Mouse (Mus musculus): ENCODE data around the gene Phf23. TPM values are rescaled to one million over a fixed set of nuclear protein-coding genes. Genes with fewer than 3 reads are reported as not detected.

Phf23 gene
- polyA plus RNA-seq (2012; rRNA removed) = 41.8 and 44.4 TPM in 2 replicates

DNA sequence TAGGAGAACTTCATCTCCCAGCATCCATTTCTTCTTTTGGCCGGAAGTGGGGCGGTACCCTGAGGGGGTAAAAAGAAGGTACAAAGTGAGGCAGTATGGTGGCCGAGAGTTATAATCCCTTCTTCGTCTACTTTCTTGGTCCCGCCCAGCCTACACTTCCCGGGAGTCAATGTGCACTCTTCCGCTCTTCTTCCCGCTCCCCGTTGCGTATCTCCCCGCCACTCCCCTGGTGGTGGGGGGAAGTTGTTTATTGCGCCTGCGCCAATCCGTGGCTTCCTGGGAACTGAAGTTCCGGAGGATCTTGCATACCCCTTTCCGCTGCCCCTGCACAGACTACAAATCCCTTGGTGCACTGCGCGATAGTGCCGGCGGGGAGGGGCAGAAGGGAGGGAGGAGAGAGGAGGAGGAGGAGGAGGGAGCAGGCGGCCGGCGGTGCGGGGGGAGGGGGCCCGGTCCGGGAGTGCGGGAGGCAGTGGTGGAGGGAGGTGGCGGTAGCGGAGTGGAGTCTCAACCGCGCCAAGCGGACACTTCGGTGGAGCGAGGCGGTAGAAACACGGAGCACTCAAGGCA, at the start of gene Phf23:
Gene Phf23, plus strand, starts transcription at position 387 of the 570 bp plus-strand sequence.
- Histone ChIP-seq H3K27me3 (ENCODE audit: control insufficient read depth, insufficient read depth, low read length) (no peaks in the 10 kb centered on the region), H3K4me1 (ENCODE audit: control insufficient read depth, insufficient read depth, low read length) (0 out of 2 replicates have a peak, but pooled peaks cover 3% of the 10 kb centered on the region), H3K27ac (ENCODE audit: insufficient read depth, low read length) (peak within 1 kb of the TSS; percentile 76), H3K4me3 (replicated peaks; ENCODE audit: insufficient read depth, low read depth, low read length) (peak within 1 kb of the TSS; percentile 87)
- WGBS = under 1% methylated on average over 36 of the region's 36 CpGs
- DNase-seq = peak; percentile 96 to 99
- TF ChIP-seq CTCF (IDR thresholded peaks at IDR 0.05; ENCODE audit: borderline replicate concordance, insufficient read depth, low read depth, low read length) (peak; percentile 27; the same call in 1 of the 2 replicates), POLR2A (IDR thresholded peaks at IDR 0.05; ENCODE audit: borderline replicate concordance, insufficient read depth, low read length) (peak; percentile 35; the same call in 1 of the 2 replicates)

GRCm38 (mm10) chr11:69945997-69946891, 49.3 kb upstream of the Phf23 start:
- H3K4me1 ChIP-seq (ENCODE audit: control insufficient read depth, insufficient read depth, low read length) = no peaks in the 10 kb centered on the region
- peaks cover 2% of the 10 kb centered on the region; the same call in 1 of the 2 replicates for H3K27me3 ChIP-seq (ENCODE audit: control insufficient read depth, insufficient read depth, low read length)
- no peak for TF ChIP-seq CTCF (IDR thresholded peaks at IDR 0.05; ENCODE audit: borderline replicate concordance, insufficient read depth, low read depth, low read length)
- TF ChIP-seq POLR2A (IDR thresholded peaks at IDR 0.05; ENCODE audit: borderline replicate concordance, insufficient read depth, low read length) = no peak
- no peak for DNase-seq
- 70% methylated on average over 18 of the region's 18 CpGs for WGBS
- no peak overlapping the region for H3K27ac ChIP-seq (ENCODE audit: insufficient read depth, low read length)
- no peak overlapping the region for H3K4me3 ChIP-seq (replicated peaks; ENCODE audit: insufficient read depth, low read depth, low read length)

DNA sequence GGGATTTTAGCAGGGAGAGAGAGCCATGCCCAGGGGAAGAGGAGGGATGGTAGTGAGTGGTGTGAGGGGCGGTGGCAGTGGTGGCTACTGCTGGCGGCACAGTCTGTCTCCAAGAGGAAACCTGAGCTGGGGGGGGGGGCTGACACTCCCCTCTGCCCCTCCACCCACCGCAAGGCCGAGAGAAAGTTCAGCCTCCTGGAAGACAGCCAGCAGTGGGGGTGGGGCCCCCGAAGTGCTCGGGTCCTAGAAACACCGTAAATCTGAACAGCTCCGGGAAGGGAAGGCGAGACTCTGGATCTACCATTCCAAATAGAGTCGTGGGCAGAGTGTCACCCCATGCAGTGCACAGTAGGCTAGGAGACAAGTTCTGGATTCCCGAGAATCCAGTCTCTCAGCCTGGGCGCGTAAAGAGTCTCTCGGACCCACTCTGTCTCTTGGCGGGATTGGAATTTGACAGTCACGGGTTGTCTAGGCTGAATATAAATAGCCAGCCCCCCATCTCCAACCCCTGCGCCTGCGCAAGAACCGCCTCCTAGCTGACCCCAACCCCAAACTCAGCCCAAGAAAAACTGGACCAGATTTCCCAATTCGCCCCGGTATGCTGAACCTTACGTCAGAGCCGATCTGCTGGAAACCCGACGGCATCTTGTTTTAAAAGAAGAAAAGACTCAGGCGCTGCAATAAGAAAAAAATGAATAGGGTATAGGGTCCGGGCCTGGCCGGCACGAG, 48.1 kb upstream of the Phf23 start:
- H3K27ac ChIP-seq (ENCODE audit: insufficient read depth, low read length) = no peak overlapping the region
- DNase-seq = no peak

GRCm38 (mm10) chr11:69948066-69948762, 47.4 kb upstream of the Phf23 start, which contains the start of gene Slc2a4:
TSS of gene Slc2a4 (minus strand) at chr11:69948188.
- no peaks in the 10 kb centered on the region for H3K4me1 ChIP-seq (ENCODE audit: control insufficient read depth, insufficient read depth, low read length)
- under 1% methylated on average over 34 of the region's 34 CpGs for WGBS
- TF ChIP-seq POLR2A (IDR thresholded peaks at IDR 0.05; ENCODE audit: borderline replicate concordance, insufficient read depth, low read length) (no peak), CTCF (IDR thresholded peaks at IDR 0.05; ENCODE audit: borderline replicate concordance, insufficient read depth, low read depth, low read length) (no peak)
- peaks cover 2% of the 10 kb centered on the region; the same call in 1 of the 2 replicates for H3K27me3 ChIP-seq (ENCODE audit: control insufficient read depth, insufficient read depth, low read length)
- H3K4me3 ChIP-seq (replicated peaks; ENCODE audit: insufficient read depth, low read depth, low read length) = peak within 1 kb of the TSS; percentile 27
- DNase-seq = peak; percentile 54 to 57
- no peak within 1 kb of the TSS for H3K27ac ChIP-seq (ENCODE audit: insufficient read depth, low read length)

More for the DNA sequence above, 48.1 kb upstream of the Phf23 start:
- TF ChIP-seq CTCF (IDR thresholded peaks at IDR 0.05; ENCODE audit: borderline replicate concordance, insufficient read depth, low read depth, low read length) = no peak
- no peak for TF ChIP-seq POLR2A (IDR thresholded peaks at IDR 0.05; ENCODE audit: borderline replicate concordance, insufficient read depth, low read length)
- Histone ChIP-seq H3K27me3 (ENCODE audit: control insufficient read depth, insufficient read depth, low read length) (peaks cover 2% of the 10 kb centered on the region; the same call in 1 of the 2 replicates), H3K4me1 (ENCODE audit: control insufficient read depth, insufficient read depth, low read length) (no peaks in the 10 kb centered on the region), H3K4me3 (replicated peaks; ENCODE audit: insufficient read depth, low read depth, low read length) (peak overlapping the region; percentile 25)
- WGBS = 12% methylated on average over 29 of the region's 29 CpGs

- peak; percentile 73 to 82 for DNase-seq
- peak overlapping the region; percentile 8 for H3K4me3 ChIP-seq (replicated peaks; ENCODE audit: insufficient read depth, low read depth, low read length)
- no peak overlapping the region for H3K27ac ChIP-seq (ENCODE audit: insufficient read depth, low read length)
- no peaks in the 10 kb centered on the region for H3K4me1 ChIP-seq (ENCODE audit: control insufficient read depth, insufficient read depth, low read length)
- H3K27me3 ChIP-seq (ENCODE audit: control insufficient read depth, insufficient read depth, low read length) = peaks cover 2% of the 10 kb centered on the region; the same call in 1 of the 2 replicates
- TF ChIP-seq CTCF (IDR thresholded peaks at IDR 0.05; ENCODE audit: borderline replicate concordance, insufficient read depth, low read depth, low read length) (peak; percentile 93), POLR2A (IDR thresholded peaks at IDR 0.05; ENCODE audit: borderline replicate concordance, insufficient read depth, low read length) (no peak)
- WGBS = under 1% methylated on average over 14 of the region's 14 CpGs
These were observed 46.8 kb upstream of the Phf23 start for GRCm38 (mm10) chr11:69948763-69949150.

DNA sequence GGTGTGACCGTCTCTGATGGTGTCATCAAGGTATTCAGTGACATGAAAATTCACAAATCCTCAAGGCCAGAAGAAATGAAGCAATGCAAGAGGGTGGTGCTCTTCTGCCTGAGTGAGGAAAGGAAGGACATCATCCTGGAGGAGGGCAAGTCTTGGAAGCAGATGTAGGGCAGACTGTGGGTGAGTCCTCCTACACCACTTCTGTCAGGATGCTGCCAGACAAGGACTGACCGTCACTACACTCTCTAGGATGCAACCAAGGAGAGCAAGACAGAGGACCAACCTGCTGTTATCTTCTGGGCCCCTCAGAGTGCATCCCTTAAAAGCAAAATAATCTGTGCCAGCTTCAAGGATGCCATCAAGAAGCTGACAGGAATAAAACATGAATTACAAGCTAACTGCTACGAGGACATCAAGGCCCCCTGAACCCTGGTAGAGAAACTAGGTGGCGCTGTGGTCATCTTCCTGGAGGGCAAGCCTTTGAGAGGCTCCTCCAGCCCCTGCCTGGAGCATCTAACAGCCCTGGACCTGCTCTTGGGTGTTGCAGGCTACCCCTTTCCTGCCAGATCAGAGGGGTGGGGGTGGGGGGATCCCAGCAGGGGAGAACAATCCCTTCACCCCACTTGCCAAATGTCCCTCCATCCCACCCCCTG, 44.6 kb upstream of the Phf23 start:
- TF ChIP-seq POLR2A (IDR thresholded peaks at IDR 0.05; ENCODE audit: borderline replicate concordance, insufficient read depth, low read length) = no peak
- no peak for TF ChIP-seq CTCF (IDR thresholded peaks at IDR 0.05; ENCODE audit: borderline replicate concordance, insufficient read depth, low read depth, low read length)
- no peak for DNase-seq
- H3K27me3 ChIP-seq (ENCODE audit: control insufficient read depth, insufficient read depth, low read length) = peaks cover 2% of the 10 kb centered on the region; the same call in 1 of the 2 replicates
- no peak overlapping the region for H3K4me3 ChIP-seq (replicated peaks; ENCODE audit: insufficient read depth, low read depth, low read length)
- no peak overlapping the region for H3K27ac ChIP-seq (ENCODE audit: insufficient read depth, low read length)
- H3K4me1 ChIP-seq (ENCODE audit: control insufficient read depth, insufficient read depth, low read length) = no peaks in the 10 kb centered on the region
- 49% methylated on average over 4 of the region's 4 CpGs for WGBS
